Mouse (Mus musculus) 3134 (cell line): ENCODE measurements around the gene Morn2.
"Not testable (repeated sequence)": the region's sequence is repeated elsewhere in the genome, so short reads cannot be mapped to it uniquely, and the experiment has no call there.

ENCODE experiments used
- DNase-seq: peaks from one replicate; pipeline ENCODE4 v3.0.0-alpha.2; 2011; ENCODE audit warnings: low spot score; ENCODE audit not compliant: insufficient read length; ENCODE audit errors: extremely low read depth

Morn2 gene

DNA sequence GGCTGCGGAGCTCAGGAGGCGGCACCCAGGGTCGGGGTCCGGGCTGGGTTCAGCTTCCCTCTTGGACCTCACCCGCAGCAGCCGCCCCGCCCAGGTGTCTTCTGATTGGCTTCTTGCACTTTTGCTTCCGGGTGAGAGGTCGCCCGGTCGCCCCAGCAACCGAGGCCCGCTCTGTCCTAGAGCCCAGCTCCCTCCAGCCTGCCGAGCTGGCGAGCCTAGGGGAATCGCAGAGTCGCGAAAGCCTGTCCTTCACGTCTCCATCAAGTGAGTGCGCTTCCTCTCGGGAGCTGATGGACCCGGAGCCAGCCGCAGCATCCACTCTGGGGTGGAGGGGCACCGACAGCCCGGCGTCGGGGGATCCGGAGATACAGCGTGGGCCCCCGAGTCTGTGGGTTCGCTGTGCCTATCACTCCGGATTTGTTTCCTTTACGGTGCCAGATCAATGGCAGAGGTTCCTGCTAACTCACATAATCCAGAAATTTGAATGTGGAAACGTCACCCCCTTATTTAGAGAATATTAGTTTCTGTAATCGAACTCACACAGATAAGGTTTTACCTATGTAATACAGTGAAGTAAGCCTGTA, at the start of gene Morn2, which contains the start of gene Dhx57:
Gene Morn2 (plus strand): TSS at position 130 of the 584 bp plus-strand sequence.
Gene Dhx57 (minus strand): TSS at position 403 of the 584 bp plus-strand sequence.
- DNase-seq: peak; percentile 92

GRCm38 (mm10) chr17:80241594-80241993, 48.4 kb upstream of the Morn2 start:
- DNase-seq: no peak

DNA sequence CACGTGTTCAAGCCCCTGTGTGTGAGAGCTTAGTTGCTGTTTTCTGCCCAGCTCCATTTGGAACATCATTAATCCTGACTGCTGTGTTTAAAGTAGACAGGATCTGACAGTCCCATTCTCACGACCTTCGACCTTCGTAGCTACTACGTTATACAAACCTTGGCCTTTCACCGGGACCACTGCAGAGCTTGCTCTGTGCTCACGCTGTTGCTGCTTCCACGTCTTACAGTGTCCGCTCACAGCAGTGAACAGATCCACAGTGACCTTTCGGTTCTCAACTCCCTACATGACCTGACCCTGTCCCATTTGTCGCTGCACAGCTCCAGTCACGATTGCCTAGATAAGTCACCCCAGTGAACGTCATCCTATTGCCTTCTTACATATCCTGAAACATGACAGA, 46.9 kb upstream of the Morn2 start:
- no peak for DNase-seq

DNA sequence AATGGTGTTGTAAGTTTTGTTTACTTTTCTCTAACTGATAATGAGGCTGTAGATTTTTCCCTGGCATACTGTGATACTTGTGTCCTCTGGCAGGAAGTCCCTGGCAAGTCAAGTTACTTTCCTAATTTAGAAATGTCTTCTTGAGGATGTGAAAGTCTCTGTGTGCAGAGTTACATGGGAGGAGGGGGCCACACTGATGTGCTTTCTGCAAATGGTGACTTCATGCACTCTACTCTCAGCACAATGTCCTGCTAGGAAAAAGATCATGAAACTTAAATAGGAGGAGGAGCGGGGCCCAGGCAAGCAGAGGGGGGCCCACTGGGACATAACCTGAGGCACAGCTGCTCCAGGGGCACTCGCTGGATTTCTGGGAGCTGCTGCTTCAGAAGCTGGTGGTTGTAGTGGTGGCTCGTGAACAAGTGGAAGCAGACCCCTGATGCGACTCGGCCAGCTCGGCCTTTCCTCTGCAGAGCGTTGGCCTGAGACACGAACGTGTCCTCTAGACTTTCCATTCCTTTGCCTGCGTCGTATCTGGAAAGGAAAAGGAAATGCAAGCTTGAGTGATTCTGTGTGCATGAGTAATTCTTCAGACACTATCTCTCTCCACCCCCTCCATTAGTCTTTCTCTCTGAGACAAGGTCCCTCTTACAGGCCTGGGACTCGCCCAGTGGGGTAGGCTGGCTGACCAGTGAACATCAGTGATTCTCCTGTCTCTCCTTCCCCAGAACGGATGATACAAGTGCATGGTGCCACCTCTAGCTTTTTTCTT, 37.1 kb upstream of the Morn2 start:
- DNase-seq: no peak

GRCm38 (mm10) chr17:80254421-80254820, 35.6 kb upstream of the Morn2 start:
- DNase-seq: no peak

DNA sequence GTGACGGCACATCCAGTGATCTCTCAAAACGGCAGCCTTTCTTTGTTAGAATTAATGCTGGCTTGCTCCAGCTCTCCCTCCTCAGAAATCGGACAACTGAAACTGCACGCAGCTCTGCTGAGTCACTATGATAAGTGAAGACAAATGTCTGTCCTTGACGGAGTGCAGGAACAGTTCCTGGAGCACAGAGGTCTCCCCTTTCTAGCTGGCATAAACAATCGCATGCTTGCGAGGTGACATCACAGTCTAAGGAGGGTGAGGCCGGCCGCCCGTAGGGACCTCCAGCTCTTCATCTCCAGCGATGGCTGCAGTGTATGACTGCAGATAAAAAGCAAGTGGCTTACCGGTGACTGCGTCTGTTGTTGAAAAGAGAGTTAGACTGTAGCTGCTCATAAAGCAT, 34.8 kb upstream of the Morn2 start:
- peak; percentile 68 for DNase-seq

- no peak for DNase-seq
Measured at GRCm38 (mm10) chr17:80267065-80267464, 22.9 kb upstream of the Morn2 start.

DNA sequence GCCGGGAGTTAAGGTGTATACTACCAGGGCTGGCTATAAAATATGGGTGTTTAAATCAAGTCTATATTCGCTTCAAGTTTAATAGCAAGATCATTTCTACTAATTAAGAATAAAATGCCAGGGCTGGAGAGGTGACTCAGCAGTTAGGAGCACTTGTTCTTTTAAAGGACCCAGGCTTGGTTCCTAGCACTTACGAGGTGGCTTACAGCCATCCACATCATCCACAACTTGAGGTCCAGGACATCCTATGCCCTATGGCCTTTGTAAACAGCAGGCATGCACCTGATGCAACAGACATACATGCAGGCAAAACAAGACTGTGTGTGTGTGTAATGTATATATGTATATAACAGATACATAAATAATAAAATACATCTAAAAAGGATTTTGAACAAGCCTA, 21.9 kb upstream of the Morn2 start:
- DNase-seq: no peak

DNA sequence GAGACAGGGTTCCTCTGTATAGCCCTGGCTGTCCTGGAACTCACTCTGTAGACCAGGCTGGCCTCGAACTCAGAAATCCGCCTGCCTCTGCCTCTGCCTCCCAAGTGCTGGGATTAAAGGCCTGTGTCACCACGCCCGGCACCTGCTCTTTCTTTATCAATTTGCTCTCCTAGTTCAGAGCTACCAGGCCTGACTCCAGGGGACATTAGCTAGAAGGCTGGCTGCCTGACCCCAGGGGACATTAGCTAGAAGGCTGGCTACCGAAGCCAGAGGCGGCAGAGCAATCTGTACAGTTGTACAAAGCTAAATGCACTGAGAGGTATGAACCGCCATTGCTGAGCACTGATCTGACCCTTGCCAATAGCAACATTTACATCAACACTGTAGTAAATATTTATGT, 19.4 kb upstream of the Morn2 start:
- not testable (repeated sequence) for DNase-seq

DNA sequence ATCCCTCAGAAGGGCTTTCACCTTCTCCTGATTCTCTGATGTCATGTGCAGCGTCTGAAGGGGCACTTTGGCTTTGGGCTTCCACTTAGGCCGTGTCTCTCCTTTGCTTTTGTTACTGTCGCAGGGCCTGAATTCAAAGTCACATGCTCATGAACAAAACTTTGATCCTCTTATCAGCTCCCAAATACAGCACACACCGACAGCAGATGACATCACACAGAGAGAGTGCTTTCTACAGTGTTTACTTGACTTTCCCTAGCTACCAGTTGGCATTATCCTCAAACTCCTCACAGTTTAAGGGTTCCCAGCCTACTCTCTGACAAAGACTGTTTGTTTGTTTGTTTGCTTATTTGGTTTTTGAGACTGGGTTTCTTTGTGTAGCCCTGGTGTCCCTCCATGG, 11.7 kb upstream of the Morn2 start:
- DNase-seq: no peak

GRCm38 (mm10) chr17:80279340-80280070, 10.5 kb upstream of the Morn2 start:
- DNase-seq: no peak

DNA sequence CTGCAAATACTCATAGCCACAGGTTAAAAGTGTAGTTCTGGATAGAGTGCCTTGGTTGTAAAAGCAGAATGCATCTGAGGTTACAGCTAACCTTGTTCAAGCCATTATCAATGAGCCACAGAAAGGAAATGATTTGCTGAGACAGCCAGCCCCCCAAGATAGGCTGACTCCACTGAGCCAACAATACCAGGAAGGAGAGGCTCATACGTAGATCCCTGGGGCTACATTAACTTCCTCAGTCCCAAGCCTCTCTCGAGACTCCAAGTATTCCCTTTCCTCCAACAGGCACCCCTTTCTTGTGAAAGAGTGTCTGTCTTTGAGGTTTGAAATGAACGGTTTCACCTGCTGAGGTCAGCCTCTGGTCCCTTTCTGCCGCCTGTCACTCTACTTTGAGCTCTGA, 5.6 kb upstream of the Morn2 start:
- no peak for DNase-seq

DNA sequence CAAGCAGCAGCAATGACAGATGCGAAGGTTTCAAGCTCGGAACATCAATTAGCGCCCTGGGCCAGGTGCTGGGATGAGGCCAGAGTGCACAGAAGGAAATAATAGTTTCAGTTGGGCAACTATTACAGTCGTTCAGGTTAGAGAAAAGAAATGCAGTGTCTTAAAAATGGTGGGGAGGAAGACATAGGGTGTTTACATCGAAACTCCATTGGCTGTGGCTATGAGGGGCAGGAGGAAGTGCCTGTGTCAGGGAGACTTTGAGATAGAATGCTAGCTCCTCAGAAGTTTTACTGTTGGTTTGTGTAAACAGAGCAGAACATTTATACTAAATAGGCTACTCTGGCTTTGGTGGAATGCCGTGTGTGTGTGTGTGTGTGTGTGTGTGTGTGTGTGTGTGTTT, 2.0 kb upstream of the Morn2 start:
- DNase-seq: no peak

GRCm38 (mm10) chr17:80289280-80290073, 526 bp upstream of the Morn2 start:
- DNase-seq: no peak

DNA sequence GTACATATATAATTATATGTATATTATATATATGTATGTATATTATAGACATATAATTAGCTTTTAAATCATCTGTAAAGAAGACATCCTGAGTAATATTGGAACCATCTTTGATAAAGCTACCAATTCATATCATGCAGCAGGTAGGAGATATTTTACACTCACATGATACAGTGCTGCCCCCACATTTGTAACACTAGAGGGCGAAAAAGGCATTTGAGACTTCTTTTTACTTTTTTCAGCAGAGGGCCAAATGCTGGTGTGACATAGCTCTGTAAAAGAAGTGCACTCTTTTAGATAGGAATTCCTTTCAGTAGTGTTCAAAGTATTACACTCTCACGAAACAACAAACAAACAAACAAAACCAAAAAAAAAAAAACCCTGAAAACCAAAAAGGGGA, 1.1 kb downstream of the Morn2 start:
- no peak for DNase-seq

- DNase-seq: no peak
Measured at GRCm38 (mm10) chr17:80295258-80295657, 5.3 kb downstream of the Morn2 start.

DNA sequence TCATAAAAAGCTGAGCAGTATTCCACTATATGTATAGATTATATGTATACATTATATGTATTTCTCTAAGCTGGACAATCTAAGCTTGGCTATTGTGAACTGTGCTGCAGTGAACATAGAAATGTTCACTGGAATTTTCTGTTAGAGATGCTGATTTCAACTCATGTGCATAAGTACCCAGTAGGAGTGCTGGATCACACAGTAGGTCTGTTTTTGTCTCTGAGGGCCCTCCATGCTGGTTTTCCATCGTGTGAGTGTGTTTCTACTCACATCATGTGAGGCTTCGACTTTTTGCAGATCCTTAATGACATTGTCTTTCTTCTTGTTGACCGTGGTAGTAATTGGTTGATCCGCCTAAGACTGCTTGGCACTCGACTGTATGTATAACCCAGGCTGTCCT, 8.8 kb downstream of the Morn2 start:
- DNase-seq: no peak

- DNase-seq: no peak
Measured at GRCm38 (mm10) chr17:80307251-80307650, 17.2 kb downstream of the Morn2 start, which contains the start of gene Arhgef33. TSS of gene Arhgef33 (plus strand) at chr17:80307407.

GRCm38 (mm10) chr17:80311761-80312160, 21.8 kb downstream of the Morn2 start:
- DNase-seq: no peak

DNA sequence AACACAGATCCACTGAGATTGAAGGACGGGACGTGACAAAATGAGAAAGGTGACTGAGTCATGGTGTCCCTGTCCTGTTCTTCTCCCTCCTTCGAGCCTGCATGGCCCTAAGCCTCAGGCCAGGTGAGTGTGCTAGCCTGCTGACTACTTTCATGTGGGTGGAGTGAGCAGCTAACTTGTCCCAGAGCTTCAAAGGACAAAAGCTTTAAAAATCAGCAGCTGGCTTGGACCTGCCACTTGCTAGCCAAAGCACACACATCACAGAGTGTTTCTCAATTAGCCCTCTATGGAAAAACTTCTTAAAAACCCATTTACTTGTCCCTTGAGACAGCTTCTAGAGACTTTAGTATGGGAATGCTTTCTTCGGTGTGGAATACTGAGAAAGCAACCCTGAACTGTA, 22.4 kb downstream of the Morn2 start:
- DNase-seq: no peak

- DNase-seq: no peak
Measured at GRCm38 (mm10) chr17:80322228-80322627, 32.2 kb downstream of the Morn2 start.
